Mouse (Mus musculus): ENCODE results near the gene Gak. TPM values are rescaled to one million over a fixed set of nuclear protein-coding genes. Genes with fewer than 3 reads are reported as not detected.
A peak's percentile ranks its signal among the peaks of the same experiment; 100 is the strongest.

The Gak gene
- polyA plus RNA-seq, 1 experiment from 2014 or later = 61.2 TPM

DNA sequence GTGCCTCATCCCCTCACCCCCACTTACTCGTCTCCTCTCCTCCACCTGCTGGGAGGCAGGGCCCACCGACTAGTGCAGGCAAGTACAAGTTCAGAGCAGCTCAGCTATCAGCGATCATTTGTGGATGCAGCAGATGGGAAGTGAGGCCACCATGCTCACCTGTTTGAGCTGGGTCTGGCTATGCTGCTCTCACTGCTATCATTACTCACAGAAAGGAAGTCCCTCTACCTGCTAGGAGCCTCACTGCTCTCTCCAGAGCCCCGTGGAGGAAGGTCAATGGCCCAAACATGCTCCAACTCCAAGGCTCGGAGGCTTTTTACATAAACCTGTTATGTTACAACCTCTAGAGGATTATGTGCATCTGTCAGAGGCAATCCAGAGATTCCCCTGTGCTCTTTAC lies 27.9 kb upstream of the Gak start:
- Histone ChIP-seq H3K4me3 (ENCODE audit: low read depth, low read length) (no peak overlapping the region), H3K9me3 (ENCODE audit: control insufficient read depth) (no peaks in the 10 kb centered on the region), H3K36me3 (ENCODE audit: control insufficient read depth, insufficient read depth) (peaks cover 55% of the 10 kb centered on the region), H3K27ac (ENCODE audit: low read depth, low read length) (no peak overlapping the region), H3K9ac (ENCODE audit: low read depth, low read length) (no peak overlapping the region), H3K4me1 (replicated peaks; ENCODE audit: control insufficient read depth, insufficient read depth, low read length) (peaks cover 3% of the 10 kb centered on the region; the same call in 1 of the 2 replicates), H3K4me2 (replicated peaks; ENCODE audit: low read depth) (no peak overlapping the region), H3K27me3 (replicated peaks; ENCODE audit: control insufficient read depth, insufficient read depth, low read length) (no peaks in the 10 kb centered on the region)
- no peak for TF ChIP-seq CTCF (IDR thresholded peaks at IDR 0.05; ENCODE audit: low read depth)
- ATAC-seq = no peak
- WGBS = 79% methylated on average over 5 of the region's 5 CpGs

DNA sequence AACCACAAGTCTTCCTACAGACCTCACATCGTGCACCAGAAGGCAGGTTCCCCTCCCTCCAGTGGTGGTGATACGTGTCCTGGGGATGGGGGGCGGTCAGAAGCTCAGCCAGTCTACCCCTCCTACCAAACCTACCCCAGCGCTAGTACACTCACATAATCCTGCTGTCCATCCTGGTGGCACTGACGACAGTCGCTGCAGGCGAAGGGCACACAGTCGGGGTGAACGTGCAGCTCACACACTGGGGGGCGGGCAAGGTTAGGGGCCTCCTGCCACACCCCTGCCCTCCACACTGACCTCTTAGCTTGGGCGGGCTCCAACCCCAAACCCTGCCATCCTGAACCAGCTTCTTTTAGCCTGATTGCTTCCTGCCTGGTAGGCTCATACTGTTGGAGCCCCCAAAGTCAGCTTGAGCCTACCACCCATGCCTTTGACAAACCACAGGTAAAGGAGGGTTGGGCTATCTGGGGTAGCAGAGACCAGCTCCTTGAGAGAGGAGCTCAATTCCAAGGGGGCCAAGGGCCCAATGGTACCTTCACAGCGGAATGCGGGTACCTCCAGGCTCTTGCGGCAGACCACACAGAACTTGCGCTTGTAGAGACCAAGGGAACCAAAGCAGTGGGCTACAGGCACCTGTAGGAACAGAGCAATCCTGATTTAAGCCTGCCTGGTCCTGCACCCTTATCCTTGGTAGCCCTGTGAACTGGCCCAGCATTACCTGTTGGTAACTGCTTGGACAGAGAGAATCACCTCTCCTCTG lies 26.5 kb upstream of the Gak start:
- Histone ChIP-seq H3K27me3 (replicated peaks; ENCODE audit: control insufficient read depth, insufficient read depth, low read length) (no peaks in the 10 kb centered on the region), H3K4me3 (ENCODE audit: low read depth, low read length) (no peak overlapping the region), H3K27ac (ENCODE audit: low read depth, low read length) (no peak overlapping the region), H3K36me3 (ENCODE audit: control insufficient read depth, insufficient read depth) (peaks cover 66% of the 10 kb centered on the region), H3K4me1 (replicated peaks; ENCODE audit: control insufficient read depth, insufficient read depth, low read length) (peaks cover 3% of the 10 kb centered on the region; the same call in 1 of the 2 replicates), H3K9ac (ENCODE audit: low read depth, low read length) (no peak overlapping the region), H3K9me3 (ENCODE audit: control insufficient read depth) (no peaks in the 10 kb centered on the region), H3K4me2 (replicated peaks; ENCODE audit: low read depth) (no peak overlapping the region)
- TF ChIP-seq CTCF (IDR thresholded peaks at IDR 0.05; ENCODE audit: low read depth) = no peak
- no peak for ATAC-seq
- WGBS = 90% methylated on average over 15 of the region's 15 CpGs

DNA sequence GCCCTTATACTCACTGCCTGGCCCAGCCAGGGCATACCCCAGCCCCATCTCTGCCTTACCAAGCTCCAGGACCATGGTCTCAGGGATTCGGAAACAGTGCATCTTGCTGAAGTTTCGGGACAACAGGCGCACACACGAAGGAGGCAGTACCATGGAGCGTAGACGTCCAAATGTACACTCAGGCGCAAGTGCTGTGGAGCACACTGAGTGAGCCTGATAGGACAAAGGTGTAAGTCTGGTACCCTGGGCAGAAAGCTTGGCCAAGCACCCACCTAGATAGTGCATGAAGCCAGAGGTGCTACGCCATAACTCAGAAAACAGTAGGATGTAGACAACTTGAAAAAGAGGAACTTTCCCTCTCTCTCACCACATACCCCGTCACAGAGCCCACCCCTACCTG lies 25.8 kb upstream of the Gak start:
- H3K36me3 ChIP-seq (ENCODE audit: control insufficient read depth, insufficient read depth) = peaks cover 72% of the 10 kb centered on the region
- no peak overlapping the region for H3K4me2 ChIP-seq (replicated peaks; ENCODE audit: low read depth)
- H3K27me3 ChIP-seq (replicated peaks; ENCODE audit: control insufficient read depth, insufficient read depth, low read length) = no peaks in the 10 kb centered on the region
- no peak overlapping the region for H3K27ac ChIP-seq (ENCODE audit: low read depth, low read length)
- WGBS = 96% methylated on average over 9 of the region's 9 CpGs
- H3K9ac ChIP-seq (ENCODE audit: low read depth, low read length) = no peak overlapping the region
- peaks cover 3% of the 10 kb centered on the region; the same call in 1 of the 2 replicates for H3K4me1 ChIP-seq (replicated peaks; ENCODE audit: control insufficient read depth, insufficient read depth, low read length)
- H3K4me3 ChIP-seq (ENCODE audit: low read depth, low read length) = no peak overlapping the region
- no peak for TF ChIP-seq CTCF (IDR thresholded peaks at IDR 0.05; ENCODE audit: low read depth)
- H3K9me3 ChIP-seq (ENCODE audit: control insufficient read depth) = no peaks in the 10 kb centered on the region
- no peak for ATAC-seq

DNA sequence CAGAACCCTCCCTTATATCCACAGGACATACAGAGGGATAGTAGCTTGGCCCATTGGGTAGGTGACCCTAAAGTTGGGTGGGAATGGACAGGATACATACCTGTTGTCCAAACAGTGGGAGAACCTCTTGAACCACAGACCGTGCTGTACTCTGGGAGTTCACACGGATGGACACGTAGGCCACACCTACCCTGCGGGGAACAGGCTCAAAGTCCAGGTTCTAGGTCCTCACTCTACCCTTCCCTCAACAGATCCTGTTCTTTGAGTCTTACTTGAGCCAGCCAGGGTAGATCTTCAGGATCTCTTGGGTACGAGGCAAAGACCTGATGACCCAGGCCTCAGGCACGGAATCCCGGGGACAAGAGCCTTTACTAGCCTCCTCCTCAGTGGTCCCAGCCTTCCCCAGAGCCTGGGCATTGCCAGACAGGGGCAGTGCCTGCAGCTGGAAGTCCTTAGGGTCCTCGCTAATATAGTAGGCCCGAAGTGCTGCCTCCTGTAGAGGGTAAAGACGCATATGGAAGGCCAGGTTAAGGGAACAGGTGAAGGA lies 25.0 kb upstream of the Gak start:
- ATAC-seq = peak; percentile 51
- no peak for TF ChIP-seq CTCF (IDR thresholded peaks at IDR 0.05; ENCODE audit: low read depth)
- peaks cover 3% of the 10 kb centered on the region; the same call in 1 of the 2 replicates for H3K4me1 ChIP-seq (replicated peaks; ENCODE audit: control insufficient read depth, insufficient read depth, low read length)
- WGBS = 71% methylated on average over 10 of the region's 10 CpGs
- H3K27me3 ChIP-seq (replicated peaks; ENCODE audit: control insufficient read depth, insufficient read depth, low read length) = no peaks in the 10 kb centered on the region
- H3K4me2 ChIP-seq (replicated peaks; ENCODE audit: low read depth) = no peak overlapping the region
- no peak overlapping the region for H3K9ac ChIP-seq (ENCODE audit: low read depth, low read length)
- peak overlapping the region; percentile 21; the same call in 1 of the 2 replicates for H3K27ac ChIP-seq (ENCODE audit: low read depth, low read length)
- H3K36me3 ChIP-seq (ENCODE audit: control insufficient read depth, insufficient read depth) = peaks cover 79% of the 10 kb centered on the region
- H3K9me3 ChIP-seq (ENCODE audit: control insufficient read depth) = no peaks in the 10 kb centered on the region
- H3K4me3 ChIP-seq (ENCODE audit: low read depth, low read length) = no peak overlapping the region

DNA sequence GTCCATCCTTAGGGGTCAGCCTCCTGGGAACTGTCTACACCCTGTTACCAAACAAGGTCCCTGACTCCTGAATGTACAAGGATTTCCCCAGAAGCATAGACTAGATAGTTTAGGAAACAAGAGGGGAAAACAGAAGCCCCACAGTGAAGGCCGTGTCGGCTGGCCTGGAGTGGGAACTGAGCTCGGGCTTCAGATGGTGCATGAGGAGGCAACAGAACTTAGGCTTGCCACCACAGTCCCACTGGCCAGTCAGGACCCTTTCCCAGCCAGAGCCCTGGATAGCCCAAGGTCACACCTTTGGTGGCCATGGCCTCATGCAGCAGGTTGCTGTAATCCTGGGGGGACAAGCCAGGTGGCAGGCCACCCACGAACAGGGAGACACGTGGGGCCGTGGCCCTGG lies 23.8 kb upstream of the Gak start:
- no peaks in the 10 kb centered on the region for H3K27me3 ChIP-seq (replicated peaks; ENCODE audit: control insufficient read depth, insufficient read depth, low read length)
- H3K4me2 ChIP-seq (replicated peaks; ENCODE audit: low read depth) = no peak overlapping the region
- no peak for ATAC-seq
- H3K4me1 ChIP-seq (replicated peaks; ENCODE audit: control insufficient read depth, insufficient read depth, low read length) = 0 out of 2 replicates have a peak, but pooled peaks cover 3% of the 10 kb centered on the region
- 89% methylated on average over 6 of the region's 6 CpGs for WGBS
- no peak overlapping the region for H3K4me3 ChIP-seq (ENCODE audit: low read depth, low read length)
- H3K9ac ChIP-seq (ENCODE audit: low read depth, low read length) = no peak overlapping the region
- no peak for TF ChIP-seq CTCF (IDR thresholded peaks at IDR 0.05; ENCODE audit: low read depth)
- peaks cover 91% of the 10 kb centered on the region for H3K36me3 ChIP-seq (ENCODE audit: control insufficient read depth, insufficient read depth)
- H3K9me3 ChIP-seq (ENCODE audit: control insufficient read depth) = no peaks in the 10 kb centered on the region
- H3K27ac ChIP-seq (ENCODE audit: low read depth, low read length) = no peak overlapping the region

DNA sequence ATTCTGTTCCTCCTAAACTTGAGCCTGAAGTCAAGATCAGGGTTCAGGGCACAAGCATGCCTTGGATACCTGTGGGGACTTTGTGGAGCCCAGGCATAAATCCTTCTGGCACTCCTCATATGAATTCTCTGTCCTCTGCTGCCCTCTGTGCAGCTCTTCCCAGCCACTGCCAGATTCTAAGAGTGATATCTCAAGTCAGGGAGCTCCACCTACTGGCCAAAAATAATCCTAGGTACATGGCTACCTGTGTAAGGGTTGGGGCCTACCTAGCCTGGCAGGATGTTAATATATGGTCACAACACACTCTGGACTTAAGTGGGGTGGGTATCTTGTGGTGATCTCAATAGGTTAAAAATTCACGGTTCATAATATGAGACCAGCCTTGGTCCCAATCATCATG lies 22.3 kb upstream of the Gak start:
- 0 out of 2 replicates have a peak, but pooled peaks cover 3% of the 10 kb centered on the region for H3K4me1 ChIP-seq (replicated peaks; ENCODE audit: control insufficient read depth, insufficient read depth, low read length)
- no peak overlapping the region for H3K4me3 ChIP-seq (ENCODE audit: low read depth, low read length)
- TF ChIP-seq CTCF (IDR thresholded peaks at IDR 0.05; ENCODE audit: low read depth) = peak; percentile 83
- no peak overlapping the region for H3K9ac ChIP-seq (ENCODE audit: low read depth, low read length)
- 56% methylated on average over 1 of the region's 1 CpGs for WGBS
- H3K4me2 ChIP-seq (replicated peaks; ENCODE audit: low read depth) = no peak overlapping the region
- H3K36me3 ChIP-seq (ENCODE audit: control insufficient read depth, insufficient read depth) = peaks cover 95% of the 10 kb centered on the region
- no peaks in the 10 kb centered on the region for H3K27me3 ChIP-seq (replicated peaks; ENCODE audit: control insufficient read depth, insufficient read depth, low read length)
- H3K9me3 ChIP-seq (ENCODE audit: control insufficient read depth) = no peaks in the 10 kb centered on the region
- no peak overlapping the region for H3K27ac ChIP-seq (ENCODE audit: low read depth, low read length)
- ATAC-seq = peak; percentile 48
